Mouse (Mus musculus) liver, embryonic 12.5 days (tissue): ENCODE data around the gene Ndufs7. TPM values are rescaled to one million over a fixed set of nuclear protein-coding genes. Genes with fewer than 3 reads are reported as not detected.

ENCODE experiments used
- ATAC-seq: fragments of 200-750 bp; cut with Nextera tagmentation; 2 replicates; pipeline ENCODE4 v1.8.0; 2017; ENCODE audit warnings: moderate number of reproducible peaks, mild to moderate bottlenecking, moderate library complexity
- H3K27ac ChIP-seq: fragments of 300-500 bp; sonication (generic); 2 replicates; pipeline ENCODE4 v1.5.1; 2016; ENCODE audit warnings: mild to moderate bottlenecking
- H3K27me3 ChIP-seq: fragments of 300-500 bp; sonication (generic); replicated peaks from 2 replicates; pipeline ENCODE4 v1.6.1; 2016; ENCODE audit warnings: mild to moderate bottlenecking, moderate library complexity
- H3K36me3 ChIP-seq: fragments of 300-500 bp; sonication (generic); 2 replicates; pipeline ENCODE4 v1.6.1; 2016; ENCODE audit warnings: mild to moderate bottlenecking, moderate library complexity
- H3K4me1 ChIP-seq: fragments of 300-500 bp; sonication (generic); 2 replicates; pipeline ENCODE4 v1.6.1; 2016
- H3K4me2 ChIP-seq: fragments of 300-500 bp; sonication (generic); 2 replicates; pipeline ENCODE4 v1.6.1; 2016; ENCODE audit warnings: mild to moderate bottlenecking, moderate library complexity
- H3K4me3 ChIP-seq: fragments of 300-500 bp; sonication (generic); 2 replicates; pipeline ENCODE4 v1.5.1; 2016; ENCODE audit warnings: mild to moderate bottlenecking, moderate library complexity
- H3K9ac ChIP-seq: fragments of 300-500 bp; sonication (generic); 2 replicates; pipeline ENCODE4 v1.6.1; 2016; ENCODE audit warnings: mild to moderate bottlenecking, moderate library complexity
- H3K9me3 ChIP-seq: fragments of 300-500 bp; sonication (generic); replicated peaks from 2 replicates; pipeline ENCODE4 v1.6.1; 2016; ENCODE audit warnings: mild to moderate bottlenecking, moderate library complexity
- WGBS: fragments of 180-500 bp; shearing (Covaris S2); methylation state at CpG from one replicate; pipeline ENCODE4 v1.1.7; 2016; ENCODE audit not compliant: insufficient replicate concordance; 5-methylcytosine and 5-hydroxymethylcytosine counted together
- polyA plus RNA-seq: library from polyadenylated mRNA; unstranded; fragments of >200 nt; fragmentation: Nextera tagmentation; extraction: Ambion mirVana; gene quantifications from 2 replicates; pipeline ENCODE4 v1.2.1, GENCODE M21; 2016

Gene Ndufs7
- polyA plus RNA-seq, 1 experiment from 2014 or later, result 312 TPM

DNA sequence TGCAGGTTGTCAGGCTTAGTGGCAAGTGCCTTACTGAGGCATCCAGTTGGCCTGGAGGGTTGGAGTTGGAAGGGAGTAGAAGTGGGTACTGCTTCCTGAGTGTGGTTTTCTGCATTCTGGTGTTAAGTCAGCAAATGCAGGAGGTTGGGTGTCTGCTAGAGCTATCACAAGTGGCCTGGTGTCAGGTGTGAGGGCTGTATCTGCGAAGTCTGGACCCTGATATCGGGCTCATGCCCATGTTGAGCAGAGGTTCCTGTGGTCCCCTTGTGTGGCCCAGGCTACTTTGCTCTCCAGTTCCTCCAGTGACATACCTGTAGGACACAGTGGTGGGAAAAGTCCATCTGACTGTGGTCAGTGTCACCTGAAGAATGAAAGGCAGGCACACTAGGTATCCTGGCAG lies 21.2 kb downstream of the Ndufs7 start:
- H3K36me3 ChIP-seq, result peaks cover 73% of the 10 kb centered on the region
- peak overlapping the region; percentile 34 for H3K4me3 ChIP-seq
- H3K9me3 ChIP-seq, result no peaks in the 10 kb centered on the region
- H3K27ac ChIP-seq, result peak overlapping the region; percentile 89
- peak; percentile 48; the same call in 1 of the 2 replicates for ATAC-seq
- no peaks in the 10 kb centered on the region for H3K27me3 ChIP-seq
- H3K4me1 ChIP-seq, result peaks cover 94% of the 10 kb centered on the region
- H3K4me2 ChIP-seq, result peak overlapping the region; percentile 85
- WGBS, result 30% methylated on average over 2 of the region's 2 CpGs
- H3K9ac ChIP-seq, result peak overlapping the region; percentile 68

DNA sequence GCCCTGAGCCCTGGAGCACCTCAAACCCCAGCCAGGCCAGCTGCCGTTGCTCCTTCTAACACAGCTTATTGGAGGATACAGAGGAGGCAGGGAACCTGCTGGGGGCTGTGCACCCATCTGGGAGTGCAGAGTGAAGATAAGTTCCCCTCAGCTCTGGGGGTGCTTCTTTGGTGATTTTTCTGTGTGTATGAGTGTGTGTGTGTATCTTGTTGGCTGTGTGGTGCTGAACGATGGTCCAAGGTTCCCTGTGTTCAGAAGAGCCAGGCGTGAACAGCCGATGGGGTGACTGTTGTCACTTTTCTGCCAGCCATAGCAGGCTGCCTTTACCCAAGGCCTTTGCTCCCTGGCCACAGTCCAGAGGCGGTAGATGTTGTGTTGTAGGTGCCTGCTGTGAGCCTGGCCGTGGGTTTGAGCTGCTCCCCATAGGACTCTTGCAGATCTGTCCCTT lies 21.8 kb downstream of the Ndufs7 start:
- H3K9me3 ChIP-seq, result no peaks in the 10 kb centered on the region
- peaks cover 80% of the 10 kb centered on the region for H3K36me3 ChIP-seq
- WGBS, result 37% methylated on average over 6 of the region's 6 CpGs
- H3K9ac ChIP-seq, result peak overlapping the region; percentile 68
- H3K27me3 ChIP-seq, result no peaks in the 10 kb centered on the region
- H3K4me3 ChIP-seq, result peak overlapping the region; percentile 34
- peak overlapping the region; percentile 85 for H3K4me2 ChIP-seq
- H3K4me1 ChIP-seq, result peaks cover 91% of the 10 kb centered on the region
- peak overlapping the region; percentile 89 for H3K27ac ChIP-seq
- ATAC-seq, result peak; percentile 82

DNA sequence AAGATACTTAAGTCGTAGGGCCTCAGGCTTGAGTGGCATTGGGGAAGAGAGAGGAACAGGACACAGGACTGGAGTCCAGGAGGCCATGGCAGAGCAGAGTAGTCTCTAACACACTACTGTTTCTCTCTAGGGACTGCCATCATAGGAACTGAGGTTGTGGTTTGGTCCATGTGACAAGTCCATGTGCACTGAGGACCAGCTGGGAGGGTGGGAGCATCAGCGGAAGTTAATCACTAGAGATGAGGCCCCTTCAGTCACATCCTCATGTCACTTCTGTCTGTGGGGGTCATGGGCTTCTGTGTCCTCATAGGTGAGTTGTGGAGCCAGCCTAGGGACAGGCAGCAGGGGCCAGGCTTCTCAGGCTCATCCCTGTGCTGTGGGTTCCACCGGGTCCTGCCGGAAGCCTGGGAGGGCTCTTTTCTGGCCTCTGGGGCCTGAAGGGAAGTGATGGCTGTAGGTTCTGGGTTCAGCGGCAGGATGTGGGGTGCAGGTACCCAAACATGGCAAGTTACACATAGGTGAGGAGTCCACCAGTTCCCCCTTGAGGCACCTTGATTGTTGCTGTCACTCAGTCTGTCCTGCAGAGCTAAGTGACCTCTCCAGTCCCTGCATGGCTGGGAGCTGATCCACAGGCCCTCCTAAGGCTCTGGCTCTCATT lies 22.4 kb downstream of the Ndufs7 start:
- peak overlapping the region; percentile 34 for H3K4me3 ChIP-seq
- ATAC-seq, result no peak
- H3K4me2 ChIP-seq, result peak overlapping the region; percentile 85
- H3K36me3 ChIP-seq, result peaks cover 85% of the 10 kb centered on the region
- peaks cover 86% of the 10 kb centered on the region for H3K4me1 ChIP-seq
- H3K27me3 ChIP-seq, result no peaks in the 10 kb centered on the region
- no peaks in the 10 kb centered on the region for H3K9me3 ChIP-seq
- H3K27ac ChIP-seq, result peak overlapping the region; percentile 89
- H3K9ac ChIP-seq, result peak overlapping the region; percentile 68
- WGBS, result 62% methylated on average over 5 of the region's 5 CpGs

DNA sequence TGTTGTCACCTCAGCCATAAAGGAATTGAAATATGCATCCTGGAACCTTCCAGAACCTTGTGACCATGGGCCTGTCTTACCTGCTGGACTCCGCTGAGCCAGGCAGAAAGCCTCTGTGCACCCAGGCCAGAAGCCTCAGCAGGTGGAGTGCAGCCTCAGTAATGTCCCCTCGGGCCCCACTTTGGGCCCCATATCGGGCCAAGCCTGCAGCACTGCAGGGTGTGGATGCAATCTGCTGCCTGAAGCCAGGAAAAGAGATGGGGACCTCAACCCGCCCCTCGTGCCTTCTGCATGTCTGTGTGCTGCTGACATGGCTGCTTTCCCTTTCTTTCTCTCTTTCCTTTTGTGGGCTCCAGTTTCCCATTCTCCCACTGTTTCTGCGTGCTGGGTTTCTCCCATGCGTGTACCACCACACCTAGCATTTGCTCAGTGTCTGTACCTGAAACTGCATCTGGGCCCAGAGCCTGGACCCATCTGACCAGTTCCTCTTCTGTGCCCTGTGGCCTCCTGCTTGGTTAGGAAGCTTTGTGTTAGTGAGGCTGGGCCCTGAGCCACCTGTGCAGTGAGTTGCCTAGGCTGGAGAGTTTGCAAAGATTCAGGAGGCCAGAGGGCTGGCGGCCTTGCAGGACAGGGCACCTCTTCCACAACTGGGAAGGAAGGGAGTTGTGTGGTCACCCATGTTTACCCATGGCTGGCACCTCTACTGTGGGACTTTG lies 23.1 kb downstream of the Ndufs7 start:
- Histone ChIP-seq H3K36me3 (peaks cover 85% of the 10 kb centered on the region), H3K27me3 (no peaks in the 10 kb centered on the region), H3K4me2 (peak overlapping the region; percentile 85), H3K4me3 (peak overlapping the region; percentile 34), H3K9me3 (no peaks in the 10 kb centered on the region), H3K9ac (peak overlapping the region; percentile 68), H3K27ac (peak overlapping the region; percentile 89), H3K4me1 (peaks cover 79% of the 10 kb centered on the region)
- ATAC-seq, result peak; percentile 74
- WGBS, result 56% methylated on average over 8 of the region's 8 CpGs

DNA sequence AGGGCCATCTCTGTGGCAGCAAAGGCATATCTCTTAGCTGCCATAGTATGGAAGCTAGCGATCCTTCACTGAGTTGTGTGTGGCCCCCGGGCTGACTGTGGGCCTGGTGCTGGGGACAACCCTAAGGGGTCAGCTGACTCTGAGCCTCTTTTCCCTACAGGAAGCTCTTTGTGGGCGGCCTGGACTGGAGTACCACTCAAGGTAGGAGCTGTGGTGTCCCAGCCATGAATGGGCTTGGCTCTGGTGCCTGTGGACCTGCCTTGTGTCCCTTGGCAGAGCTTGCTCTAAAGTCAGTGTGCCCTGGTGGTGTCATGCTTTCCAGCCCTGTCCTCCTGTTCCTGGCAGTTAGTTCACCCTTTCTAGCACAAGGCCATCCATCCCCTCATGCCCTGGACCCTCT lies 24.9 kb downstream of the Ndufs7 start:
- H3K4me3 ChIP-seq, result no peak overlapping the region
- H3K4me1 ChIP-seq, result peaks cover 60% of the 10 kb centered on the region
- no peak overlapping the region for H3K4me2 ChIP-seq
- H3K27me3 ChIP-seq, result no peaks in the 10 kb centered on the region
- 88% methylated on average over 3 of the region's 3 CpGs for WGBS
- H3K9ac ChIP-seq, result 0 out of 2 replicates have a peak overlapping the region, but pooled peaks have one; percentile 12
- no peaks in the 10 kb centered on the region for H3K9me3 ChIP-seq
- no peak for ATAC-seq
- H3K36me3 ChIP-seq, result peaks cover 85% of the 10 kb centered on the region
- peak overlapping the region; percentile 64 for H3K27ac ChIP-seq

DNA sequence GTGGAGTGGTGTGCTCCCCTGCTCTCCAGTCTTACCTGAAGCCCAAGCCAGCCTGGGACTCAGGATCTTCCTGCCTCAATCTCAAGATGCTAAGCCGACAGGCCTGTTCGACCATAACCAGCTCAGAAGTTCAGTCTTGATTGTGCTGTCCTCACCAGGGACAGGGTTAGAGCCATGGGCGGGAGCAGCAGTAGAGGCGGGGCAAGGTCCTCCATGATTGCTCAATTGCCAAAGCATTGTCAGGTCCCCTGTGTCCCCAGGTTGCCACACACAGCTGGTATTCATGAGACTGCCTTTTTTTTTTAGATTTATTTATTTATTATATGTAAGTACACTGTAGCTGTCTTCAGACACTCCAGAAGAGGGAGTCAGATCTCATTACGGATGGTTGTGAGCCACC lies 27.3 kb downstream of the Ndufs7 start:
- Histone ChIP-seq H3K27me3 (no peaks in the 10 kb centered on the region), H3K36me3 (peaks cover 97% of the 10 kb centered on the region), H3K4me3 (no peak overlapping the region), H3K4me2 (no peak overlapping the region), H3K27ac (no peak overlapping the region), H3K9me3 (no peaks in the 10 kb centered on the region), H3K4me1 (peaks cover 37% of the 10 kb centered on the region), H3K9ac (no peak overlapping the region)
- ATAC-seq, result no peak
- WGBS, result 77% methylated on average over 5 of the region's 5 CpGs

DNA sequence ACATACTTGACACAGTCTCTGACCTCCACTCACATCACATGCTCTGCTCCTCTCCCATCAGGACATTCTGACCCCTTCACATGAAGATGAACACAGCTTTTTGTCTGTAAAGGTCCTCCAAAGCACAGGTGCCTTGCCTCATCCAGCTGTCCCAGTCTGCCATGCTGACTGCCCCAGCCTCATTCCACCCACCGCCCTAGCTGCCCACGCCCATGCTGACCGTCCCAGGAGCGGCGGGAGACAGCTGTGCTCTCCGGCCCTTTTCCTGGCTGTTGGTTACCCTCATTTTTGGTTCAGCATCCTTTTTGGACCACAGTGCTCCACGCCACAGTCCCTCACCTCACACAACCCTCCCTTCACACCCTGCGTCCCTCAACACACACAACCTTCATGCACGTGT lies 29.5 kb downstream of the Ndufs7 start:
- H3K27me3 ChIP-seq, result no peaks in the 10 kb centered on the region
- no peak for ATAC-seq
- H3K36me3 ChIP-seq, result peaks cover 100% of the 10 kb centered on the region
- H3K4me2 ChIP-seq, result no peak overlapping the region
- no peak overlapping the region for H3K4me3 ChIP-seq
- no peaks in the 10 kb centered on the region for H3K9me3 ChIP-seq
- H3K4me1 ChIP-seq, result peaks cover 17% of the 10 kb centered on the region
- H3K27ac ChIP-seq, result no peak overlapping the region
- WGBS, result 88% methylated on average over 9 of the region's 9 CpGs
- H3K9ac ChIP-seq, result no peak overlapping the region

DNA sequence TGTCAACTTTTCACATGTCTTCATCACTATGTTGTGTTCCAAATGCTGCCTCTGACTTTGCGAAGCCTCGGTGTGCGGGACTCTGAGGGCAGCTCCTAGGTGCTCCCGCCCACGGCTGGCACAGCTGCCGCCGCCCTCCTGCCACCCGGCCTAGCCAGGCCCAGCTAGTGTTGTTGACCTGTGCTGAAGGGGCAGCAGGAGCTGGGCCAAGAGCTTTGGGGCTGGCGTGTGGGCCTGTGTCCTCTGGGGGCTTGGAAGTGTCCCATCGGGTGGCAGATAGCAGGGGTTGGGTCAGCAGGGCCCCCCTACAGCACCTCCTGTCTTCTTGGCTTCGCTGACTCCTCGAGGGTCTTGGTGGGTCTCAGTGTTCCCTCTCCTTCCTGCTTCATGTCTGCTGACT lies 30.4 kb downstream of the Ndufs7 start:
- Histone ChIP-seq H3K9me3 (no peaks in the 10 kb centered on the region), H3K27ac (no peak overlapping the region), H3K27me3 (no peaks in the 10 kb centered on the region), H3K4me2 (no peak overlapping the region), H3K4me3 (no peak overlapping the region), H3K4me1 (peaks cover 8% of the 10 kb centered on the region; the same call in 1 of the 2 replicates), H3K9ac (no peak overlapping the region), H3K36me3 (peaks cover 100% of the 10 kb centered on the region)
- no peak for ATAC-seq
- WGBS, result 87% methylated on average over 12 of the region's 12 CpGs

DNA sequence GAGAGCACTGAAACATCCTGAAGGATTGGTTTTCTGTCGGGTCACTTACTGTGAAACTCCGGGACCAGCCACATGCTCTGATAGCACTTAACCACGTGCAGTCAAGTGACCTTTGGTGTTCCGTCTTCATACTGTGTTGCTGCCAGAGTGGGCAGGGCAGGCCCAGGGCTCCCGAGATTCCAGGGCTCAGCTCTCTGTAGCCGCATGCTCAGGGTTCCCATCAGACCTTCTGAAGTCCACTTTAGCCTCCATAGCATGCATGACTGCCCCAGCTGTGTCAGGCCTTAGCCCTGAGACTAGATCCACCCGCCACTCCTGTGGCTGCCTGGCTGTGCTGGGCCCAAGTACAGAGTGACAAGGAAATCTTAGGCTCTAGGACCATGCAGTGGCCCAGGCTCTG lies 32.4 kb downstream of the Ndufs7 start:
- no peaks in the 10 kb centered on the region for H3K4me1 ChIP-seq
- H3K9ac ChIP-seq, result no peak overlapping the region
- H3K27ac ChIP-seq, result no peak overlapping the region
- no peak for ATAC-seq
- H3K36me3 ChIP-seq, result peaks cover 100% of the 10 kb centered on the region
- no peaks in the 10 kb centered on the region for H3K9me3 ChIP-seq
- no peak overlapping the region for H3K4me2 ChIP-seq
- no peak overlapping the region for H3K4me3 ChIP-seq
- H3K27me3 ChIP-seq, result no peaks in the 10 kb centered on the region
- 82% methylated on average over 7 of the region's 7 CpGs for WGBS

DNA sequence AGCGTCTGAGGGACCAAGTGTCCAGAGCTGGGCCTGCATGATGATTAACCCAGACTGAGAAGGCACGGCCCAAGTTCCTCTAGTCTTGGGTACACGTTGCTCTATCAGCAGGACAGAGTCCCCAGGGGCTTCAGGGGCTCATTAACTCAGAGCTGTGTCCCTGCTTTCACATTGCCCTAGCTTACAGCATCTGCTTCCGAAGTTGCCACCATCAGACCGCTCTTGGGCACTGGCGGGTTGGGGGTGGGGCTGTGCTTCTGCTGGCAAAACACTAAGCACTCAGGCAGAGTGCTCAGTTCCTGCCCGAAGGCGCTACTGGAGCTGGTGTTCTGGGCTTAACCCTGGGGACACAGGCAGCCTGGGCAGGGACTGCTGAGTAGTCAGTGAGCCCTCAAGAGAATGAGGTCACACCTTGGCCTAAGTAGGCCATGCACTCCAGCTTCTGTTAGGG lies 33.0 kb downstream of the Ndufs7 start:
- H3K27me3 ChIP-seq, result no peaks in the 10 kb centered on the region
- H3K4me1 ChIP-seq, result no peaks in the 10 kb centered on the region
- WGBS, result 85% methylated on average over 8 of the region's 8 CpGs
- H3K9ac ChIP-seq, result no peak overlapping the region
- no peak for ATAC-seq
- no peak overlapping the region for H3K4me3 ChIP-seq
- H3K4me2 ChIP-seq, result no peak overlapping the region
- peaks cover 100% of the 10 kb centered on the region for H3K36me3 ChIP-seq
- H3K9me3 ChIP-seq, result no peaks in the 10 kb centered on the region
- no peak overlapping the region for H3K27ac ChIP-seq

DNA sequence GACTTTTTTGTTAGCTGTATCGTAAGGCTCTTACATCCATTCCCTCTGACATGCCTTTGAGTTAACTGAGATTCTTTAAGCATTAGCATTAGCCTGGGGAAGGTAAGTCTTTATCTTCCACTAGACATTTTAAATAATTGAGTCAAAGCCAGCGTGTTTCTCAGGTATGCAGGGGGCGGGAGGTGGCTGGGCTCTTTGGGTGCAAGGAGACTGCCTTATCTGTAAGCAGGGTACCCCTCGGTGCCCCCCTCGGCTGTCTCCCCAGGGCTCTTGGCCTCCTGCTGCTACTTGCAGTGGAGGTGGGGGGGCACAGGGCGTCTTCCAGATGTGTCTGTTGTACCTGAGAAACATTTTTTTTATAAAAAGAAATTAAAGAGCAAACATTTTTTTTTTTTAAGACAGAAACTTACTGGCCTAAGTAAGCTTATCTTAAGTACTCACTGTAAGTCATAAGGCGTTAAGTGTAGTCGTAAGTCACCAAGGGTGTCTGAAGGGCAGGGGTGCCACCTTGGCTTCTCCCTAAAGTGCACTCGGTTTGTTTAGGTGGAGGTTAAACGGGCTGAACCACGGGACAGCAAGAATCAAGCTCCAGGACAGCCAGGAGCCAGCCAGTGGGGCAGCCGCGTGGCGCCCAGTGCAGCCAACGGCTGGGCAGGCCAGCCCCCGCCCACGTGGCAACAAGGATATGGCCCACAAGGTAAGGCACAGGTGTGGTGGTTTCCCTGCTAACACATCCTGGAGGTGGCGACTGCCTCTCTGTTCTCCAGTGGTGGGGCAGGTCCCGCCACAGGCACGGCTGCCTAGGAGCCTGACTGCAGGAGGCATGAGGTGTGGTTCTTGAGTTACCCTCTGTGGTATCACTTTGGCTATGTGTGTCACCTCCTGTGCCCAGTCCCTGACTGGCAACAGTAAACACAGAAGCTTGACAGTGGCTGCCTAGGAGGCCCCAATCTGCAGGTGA lies 33.8 kb downstream of the Ndufs7 start:
- Histone ChIP-seq H3K27ac (peak overlapping the region; percentile 11), H3K9ac (no peak overlapping the region), H3K4me3 (no peak overlapping the region), H3K9me3 (no peaks in the 10 kb centered on the region), H3K4me1 (0 out of 2 replicates have a peak, but pooled peaks cover 2% of the 10 kb centered on the region), H3K4me2 (no peak overlapping the region), H3K27me3 (no peaks in the 10 kb centered on the region), H3K36me3 (peaks cover 100% of the 10 kb centered on the region)
- no peak for ATAC-seq
- 83% methylated on average over 20 of the region's 20 CpGs for WGBS
